Mouse (Mus musculus) forebrain, embryonic 13.5 days (tissue): Measurements from ENCODE around the gene Gm17428. TPM values are rescaled to one million over a fixed set of nuclear protein-coding genes. Genes with fewer than 3 reads are reported as not detected.

Source experiments
- microRNA counts: library from miRNA; unstranded; fragments of <30 nt; microRNA quantifications from one replicate; lab custom pipeline; 2016
- microRNA-seq: library from miRNA; unstranded; fragments of <30 nt; microRNA quantifications from one replicate; pipeline ENCODE4, GENCODE M21; 2016
- polyA plus RNA-seq: library from polyadenylated mRNA; unstranded; fragments of >200 nt; fragmentation: Nextera tagmentation; extraction: Ambion mirVana; gene quantifications from 2 replicates; pipeline ENCODE4 v1.2.1, GENCODE M21; 2015

Gm17428 gene
- polyA plus RNA-seq, 1 experiment from 2014 or later, result not detected

MicroRNA genes within 50 kb of the gene (microRNA counts, 519-probe panel; counts per million panel counts)
- 2,399 counts per million, percentile 61 among the panel's probes with 10 or more counts for microRNA mmu-miR-208a (lab: Ali Mortazavi, UCI)
- 177 counts per million, percentile 53 among the panel's probes with 10 or more counts for microRNA mmu-miR-208b (lab: Ali Mortazavi, UCI)

Small RNAs within 50 kb of the gene (microRNA-seq; reads per million reads assigned to microRNA genes)
- gene Mir208a, result 4.3 reads per million, percentile 11 among the genes with 10 or more reads in this experiment
- gene Mir208b, result 35.4 reads per million, percentile 37 among the genes with 10 or more reads in this experiment

Other genes with a start within 250 kb of the Gm17428 start
- gene Slc7a8, start 195.0 kb upstream of the Gm17428 start, polyA plus RNA-seq, result 3.2 and 3.5 TPM in 2 replicates
- gene Rnf212b, start 162.8 kb upstream of the Gm17428 start, polyA plus RNA-seq, result not detected in 2 replicates
- gene Homez, start 106.0 kb upstream of the Gm17428 start, polyA plus RNA-seq, result 11.9 and 12.8 TPM in 2 replicates
- gene Ppp1r3e, start 99.4 kb upstream of the Gm17428 start, polyA plus RNA-seq, result 1.4 and 2.0 TPM in 2 replicates
- gene Bcl2l2, start 93.6 kb upstream of the Gm17428 start, polyA plus RNA-seq, result 3.4 and 4.1 TPM in 2 replicates
- 0.30 TPM in 1 of 2 replicates, not detected in the other for gene Gm20521, start 93.5 kb upstream of the Gm17428 start, polyA plus RNA-seq
- 167 and 171 TPM in 2 replicates for gene Pabpn1, start 84.4 kb upstream of the Gm17428 start, polyA plus RNA-seq
- gene Slc22a17, start 63.8 kb upstream of the Gm17428 start, polyA plus RNA-seq, result 90.8 and 102 TPM in 2 replicates
- 28.2 and 30.5 TPM in 2 replicates for gene Efs, start 50.8 kb upstream of the Gm17428 start, polyA plus RNA-seq
- gene Il25, start 44.2 kb upstream of the Gm17428 start, polyA plus RNA-seq, result 0.23 and 0.52 TPM in 2 replicates
- 0.69 and 0.85 TPM in 2 replicates for gene Cmtm5, start 40.7 kb upstream of the Gm17428 start, polyA plus RNA-seq
- 0.32 and 0.91 TPM in 2 replicates for gene Myh6, start 10.0 kb upstream of the Gm17428 start, polyA plus RNA-seq
- 2.5 and 7.0 TPM in 2 replicates for gene Myh7, start 17.7 kb downstream of the Gm17428 start, polyA plus RNA-seq
- 81.2 and 86.4 TPM in 2 replicates for gene Ngdn, start 38.5 kb downstream of the Gm17428 start, polyA plus RNA-seq
- gene Zfhx2, start 115.4 kb downstream of the Gm17428 start, polyA plus RNA-seq, result 26.7 and 28.0 TPM in 2 replicates
- 39.0 and 42.0 TPM in 2 replicates for gene Thtpa, start 117.9 kb downstream of the Gm17428 start, polyA plus RNA-seq
- gene Ap1g2, start 129.7 kb downstream of the Gm17428 start, polyA plus RNA-seq, result 9.7 and 9.8 TPM in 2 replicates
- 17.5 and 17.7 TPM in 2 replicates for gene Jph4, start 140.0 kb downstream of the Gm17428 start, polyA plus RNA-seq
- gene Dhrs2, start 245.1 kb downstream of the Gm17428 start, polyA plus RNA-seq, result not detected in 2 replicates